Mouse (Mus musculus) heart, adult 8-10 months (tissue): ENCODE measurements around the gene Trim62. TPM values are rescaled to one million over a fixed set of nuclear protein-coding genes. Genes with fewer than 3 reads are reported as not detected.

ENCODE experiments used
- DNase-seq: peaks from one replicate; pipeline ENCODE4 v3.0.0; 2022; ENCODE audit warnings: low spot score
- total RNA-seq, 4 experiments: library from RNA; stranded (reverse); gene quantifications; 2 replicates each; pipeline ENCODE4 v1.2.4; 2022

Gene Trim62
- total RNA-seq, 4 experiments from 2014 or later = 0.97 to 1.1 (median 1.0) TPM

GRCm38 (mm10) chr4:128958849-128959248 lies 75.5 kb downstream of the Trim62 start:
- no peak for DNase-seq

- no peak for DNase-seq
Measured at GRCm38 (mm10) chr4:128959676-128960075, 76.3 kb downstream of the Trim62 start.

Other genes with a start within 250 kb of the Trim62 start
- gene Phc2, start 228.9 kb upstream of the Trim62 start, total RNA-seq = 10 to 100 TPM; 26.8 to 38.7 (median 30.2) TPM
- gene A3galt2, start 128.2 kb upstream of the Trim62 start, total RNA-seq = under 1 TPM in 2 of 4 experiments, not detected in 2; 0.09 to 0.11 TPM
- 10 to 100 TPM; 10.1 to 13.3 (median 12.3) TPM for gene Zfp362, start 77.5 kb upstream of the Trim62 start, total RNA-seq
- 1 to 10 TPM; 2.5 to 5.5 (median 3.2) TPM for gene Azin2, start 78.9 kb downstream of the Trim62 start, total RNA-seq
- gene Ak2, start 108.4 kb downstream of the Trim62 start, total RNA-seq = 10 to 100 TPM; 58.0 to 66.2 (median 62.3) TPM
- gene Rnf19b, start 174.7 kb downstream of the Trim62 start, total RNA-seq = 10 to 100 TPM; 26.0 to 30.0 (median 27.7) TPM
- gene Tmem54, start 222.0 kb downstream of the Trim62 start, total RNA-seq = not detected
- gene Hpca, start 238.5 kb downstream of the Trim62 start, total RNA-seq = under 1 TPM in 3 of 4 experiments, not detected in 1; 0.22 to 0.44 (median 0.33) TPM